Mouse (Mus musculus): Measurements from ENCODE around the gene Stat4. TPM values are rescaled to one million over a fixed set of nuclear protein-coding genes. Genes with fewer than 3 reads are reported as not detected.
A peak's percentile ranks its signal among the peaks of the same experiment; 100 is the strongest.

Gene Stat4
- total RNA-seq, 2 experiments from 2014 or later: 0.46 to 0.67 TPM

GRCm38 (mm10) chr1:52111217-52111616 is 124.3 kb downstream of the Stat4 start:
- no peak for DNase-seq

- no peak for DNase-seq
Observed at GRCm38 (mm10) chr1:52112301-52112700, 125.4 kb downstream of the Stat4 start.

GRCm38 (mm10) chr1:52113067-52113665 is 126.2 kb downstream of the Stat4 start:
- DNase-seq: no peak

DNA sequence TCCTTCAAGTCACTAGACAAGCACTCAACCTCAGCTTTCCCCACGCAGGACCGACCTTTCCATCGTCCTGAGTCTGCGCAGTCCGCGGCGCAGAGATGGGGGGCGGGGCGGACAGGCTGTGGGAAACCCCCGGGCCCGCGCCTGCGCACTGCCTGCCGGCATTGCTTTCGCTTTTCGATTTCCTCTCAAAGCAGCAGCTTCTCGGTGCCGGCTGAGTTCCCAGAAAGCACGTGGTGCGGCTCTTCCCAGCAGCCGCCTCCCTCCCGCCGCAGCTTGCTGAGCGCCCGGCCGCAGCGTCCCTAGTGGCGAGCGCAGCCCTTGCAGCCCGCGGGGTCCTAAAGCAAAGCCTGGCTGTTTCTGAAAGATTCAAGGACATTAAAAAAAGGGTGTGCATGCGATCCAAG is 126.7 kb downstream of the Stat4 start:
- peak; percentile 99 for DNase-seq

GRCm38 (mm10) chr1:52116441-52116840 is 129.5 kb downstream of the Stat4 start:
- DNase-seq: no peak

- DNase-seq: no peak
Observed at GRCm38 (mm10) chr1:52117777-52118176, 130.8 kb downstream of the Stat4 start.

DNA sequence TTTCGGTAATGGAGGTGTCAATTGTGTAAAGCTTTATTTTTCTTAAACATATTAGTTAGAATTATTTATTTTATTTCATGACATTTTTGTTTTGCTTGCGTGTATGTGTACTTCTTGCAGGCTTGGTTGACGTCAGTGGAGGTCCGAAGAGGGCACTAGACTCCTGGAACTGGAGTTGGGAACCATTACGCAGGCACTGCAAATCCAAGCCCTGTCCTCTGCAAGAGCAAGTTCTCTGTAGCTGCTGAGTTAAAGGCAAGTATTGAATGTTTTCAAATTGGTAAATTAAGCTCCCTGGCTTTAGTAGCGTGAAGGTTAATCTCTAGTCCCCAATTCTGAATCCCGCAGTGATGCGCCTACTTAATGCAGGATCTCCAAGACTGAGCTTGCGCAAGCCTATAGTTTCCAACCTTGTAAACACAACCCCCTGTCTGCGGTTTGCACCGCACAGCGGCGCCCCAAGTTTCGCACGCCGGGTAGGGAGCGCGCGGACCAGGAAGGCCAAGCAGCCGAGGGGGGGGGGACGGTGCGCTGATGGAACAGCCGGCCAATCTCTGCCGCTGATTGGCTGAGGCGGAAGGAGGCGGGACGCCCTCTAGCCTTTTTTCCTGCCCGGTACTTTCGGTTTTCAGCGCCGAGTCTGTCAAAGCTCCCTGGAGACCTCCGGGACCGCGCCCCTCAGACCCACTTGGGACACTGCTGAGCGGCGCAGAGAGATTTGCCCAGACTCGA is 132.1 kb downstream of the Stat4 start, which contains the start of gene Stat1:
Stat1 (plus strand) TSS at position 581 of the 732 bp plus-strand sequence.
- DNase-seq: peak; percentile 70 to 72

GRCm38 (mm10) chr1:52119691-52120090 is 132.7 kb downstream of the Stat4 start:
- DNase-seq: no peak

DNA sequence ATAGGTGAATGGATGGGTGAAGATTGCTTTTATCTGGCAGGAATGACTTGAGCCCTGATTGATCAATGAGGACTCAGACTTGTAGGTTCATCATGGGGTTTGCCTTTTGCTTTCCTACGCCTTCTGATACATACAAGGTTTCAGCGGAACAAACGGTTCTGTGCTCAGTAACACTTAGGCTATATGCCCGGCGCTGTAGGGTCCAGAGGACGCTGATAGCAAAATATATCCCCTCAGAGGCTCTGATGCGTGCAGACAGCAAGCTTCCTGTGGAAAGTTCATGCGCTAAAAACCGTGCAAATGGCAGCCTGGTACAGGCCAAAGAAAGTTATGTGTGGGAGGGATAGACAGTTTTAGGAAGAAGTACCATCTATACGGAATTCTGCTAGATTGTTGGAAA is 133.2 kb downstream of the Stat4 start:
- DNase-seq: no peak

DNA sequence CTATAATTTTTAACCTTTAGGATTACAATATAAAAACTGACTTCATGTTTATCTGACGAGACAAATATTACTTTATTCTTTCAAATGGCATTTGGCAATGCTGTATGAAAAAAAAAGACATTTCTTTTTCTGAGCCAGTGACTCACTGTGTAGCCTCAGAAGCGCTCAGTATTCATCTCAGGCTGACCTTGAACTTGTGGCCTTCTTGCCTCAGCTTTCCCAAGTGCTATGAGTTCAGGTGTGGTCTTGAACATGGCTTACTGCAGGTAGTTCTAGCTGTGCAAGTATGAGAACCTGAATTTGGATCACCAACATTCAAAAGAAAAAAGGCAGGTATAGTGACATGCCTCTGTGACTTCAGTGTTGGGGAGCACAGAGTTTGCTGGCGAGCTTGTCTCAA is 134.1 kb downstream of the Stat4 start:
- DNase-seq: no peak

GRCm38 (mm10) chr1:52124818-52125217 is 137.9 kb downstream of the Stat4 start:
- no peak for DNase-seq

GRCm38 (mm10) chr1:52127350-52127749 is 140.4 kb downstream of the Stat4 start:
- no peak for DNase-seq

- DNase-seq: no peak
Observed at GRCm38 (mm10) chr1:52129794-52130193, 142.8 kb downstream of the Stat4 start.

DNA sequence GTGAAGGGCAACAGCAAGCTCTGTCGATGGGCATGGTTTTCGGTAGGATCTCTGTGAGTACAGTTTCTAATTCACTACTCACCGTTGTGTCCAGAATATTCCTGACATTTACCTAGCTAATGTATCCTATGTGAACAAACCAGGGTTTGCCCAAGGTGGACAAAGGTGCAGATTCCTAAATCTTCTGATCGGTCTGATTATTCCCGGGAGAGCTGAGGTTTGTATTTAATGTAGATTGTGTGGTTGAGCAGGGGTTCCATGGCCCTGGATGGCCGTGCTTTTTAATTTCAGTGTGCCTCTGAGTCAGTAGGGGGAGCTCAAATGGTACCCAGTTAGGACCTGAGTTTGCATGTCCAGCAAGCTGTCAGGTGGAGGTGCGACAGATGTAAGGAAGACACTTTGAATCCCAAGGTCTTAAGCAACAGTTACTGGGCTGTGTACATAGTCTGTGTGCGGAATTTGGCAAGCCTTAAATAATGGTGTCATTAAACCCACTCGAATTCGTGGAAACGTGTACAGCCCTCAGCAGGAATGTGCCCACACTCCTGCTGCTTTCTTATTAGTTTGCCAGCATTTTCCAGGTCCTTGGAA is 144.9 kb downstream of the Stat4 start:
- DNase-seq: no peak

DNA sequence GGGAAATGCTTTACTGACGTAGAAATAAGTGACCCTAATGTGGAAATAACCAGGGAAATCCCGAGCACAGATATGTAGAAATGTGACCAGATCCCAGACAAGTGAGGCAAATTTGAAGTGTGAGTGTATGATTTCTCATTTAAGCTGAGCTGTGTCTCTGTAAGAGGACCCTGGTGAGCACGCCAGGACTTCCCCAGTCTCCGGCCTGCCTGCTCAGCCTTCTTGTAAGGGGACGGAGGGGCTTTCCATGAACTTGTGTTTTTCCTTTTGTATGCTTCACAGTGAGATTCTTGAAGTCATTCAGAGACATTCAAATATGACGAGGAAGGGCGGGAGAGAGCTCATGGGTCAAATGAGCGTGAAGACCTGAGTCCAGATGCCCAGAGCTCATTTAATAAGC is 146.3 kb downstream of the Stat4 start:
- no peak for DNase-seq

DNA sequence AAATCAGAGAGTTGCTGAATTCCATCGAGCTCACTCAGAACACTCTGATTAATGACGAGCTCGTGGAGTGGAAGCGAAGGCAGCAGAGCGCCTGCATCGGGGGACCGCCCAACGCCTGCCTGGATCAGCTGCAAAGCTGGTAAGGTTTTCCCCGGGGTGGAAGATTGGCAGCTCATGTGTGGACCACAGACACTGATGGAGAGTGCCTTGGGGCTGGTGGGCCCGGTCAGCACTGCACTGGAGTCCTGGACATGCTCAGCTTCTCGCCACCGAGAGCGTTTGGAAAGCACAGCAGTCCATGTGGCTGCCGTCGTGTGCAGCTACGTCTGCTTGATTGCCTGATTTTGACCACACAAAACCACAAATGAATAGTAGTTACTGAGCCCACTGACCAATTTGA is 150.3 kb downstream of the Stat4 start:
- no peak for DNase-seq

DNA sequence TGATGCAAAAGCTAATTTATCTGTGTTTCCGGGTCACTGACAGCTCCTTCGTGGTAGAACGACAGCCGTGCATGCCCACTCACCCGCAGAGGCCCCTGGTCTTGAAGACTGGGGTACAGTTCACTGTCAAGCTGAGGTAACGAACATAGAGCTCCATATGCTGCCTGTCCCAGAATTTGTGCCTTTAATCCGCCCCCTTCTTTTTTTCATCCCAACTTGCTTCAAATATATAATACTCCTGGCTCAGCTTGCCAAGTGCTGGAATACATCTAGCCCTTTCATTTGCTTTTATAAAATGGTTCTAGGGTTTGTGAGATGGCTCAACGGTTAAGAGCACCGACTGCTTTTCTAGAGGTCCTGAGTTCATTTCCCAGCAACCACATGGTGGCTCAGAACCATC is 153.6 kb downstream of the Stat4 start:
- DNase-seq: no peak

DNA sequence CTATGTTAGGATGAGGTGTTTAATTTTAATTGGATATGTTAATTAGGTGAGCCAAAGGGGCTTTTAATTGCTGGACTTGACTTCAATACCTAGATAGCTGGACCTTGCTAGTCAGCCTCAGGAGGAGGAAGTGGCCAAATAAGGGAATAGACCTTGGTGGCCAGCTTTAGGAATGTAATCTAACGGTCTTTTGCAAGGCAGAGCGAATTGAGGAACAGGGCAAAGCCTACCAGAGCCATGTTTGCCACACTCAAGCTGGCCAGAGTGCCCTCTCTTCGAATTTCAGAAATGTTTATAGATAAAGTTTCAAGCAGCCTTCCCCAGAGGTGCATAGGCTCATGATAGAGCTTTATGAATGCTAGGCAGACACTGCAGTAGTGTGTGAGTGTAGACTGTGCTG is 154.5 kb downstream of the Stat4 start:
- no peak for DNase-seq

GRCm38 (mm10) chr1:52142117-52142516 is 155.2 kb downstream of the Stat4 start:
- no peak for DNase-seq

GRCm38 (mm10) chr1:52143191-52143590 is 156.2 kb downstream of the Stat4 start:
- no peak for DNase-seq

GRCm38 (mm10) chr1:52143596-52144156 is 156.7 kb downstream of the Stat4 start:
- no peak for DNase-seq

- no peak for DNase-seq
Observed at GRCm38 (mm10) chr1:52144907-52145306, 158.0 kb downstream of the Stat4 start.

DNA sequence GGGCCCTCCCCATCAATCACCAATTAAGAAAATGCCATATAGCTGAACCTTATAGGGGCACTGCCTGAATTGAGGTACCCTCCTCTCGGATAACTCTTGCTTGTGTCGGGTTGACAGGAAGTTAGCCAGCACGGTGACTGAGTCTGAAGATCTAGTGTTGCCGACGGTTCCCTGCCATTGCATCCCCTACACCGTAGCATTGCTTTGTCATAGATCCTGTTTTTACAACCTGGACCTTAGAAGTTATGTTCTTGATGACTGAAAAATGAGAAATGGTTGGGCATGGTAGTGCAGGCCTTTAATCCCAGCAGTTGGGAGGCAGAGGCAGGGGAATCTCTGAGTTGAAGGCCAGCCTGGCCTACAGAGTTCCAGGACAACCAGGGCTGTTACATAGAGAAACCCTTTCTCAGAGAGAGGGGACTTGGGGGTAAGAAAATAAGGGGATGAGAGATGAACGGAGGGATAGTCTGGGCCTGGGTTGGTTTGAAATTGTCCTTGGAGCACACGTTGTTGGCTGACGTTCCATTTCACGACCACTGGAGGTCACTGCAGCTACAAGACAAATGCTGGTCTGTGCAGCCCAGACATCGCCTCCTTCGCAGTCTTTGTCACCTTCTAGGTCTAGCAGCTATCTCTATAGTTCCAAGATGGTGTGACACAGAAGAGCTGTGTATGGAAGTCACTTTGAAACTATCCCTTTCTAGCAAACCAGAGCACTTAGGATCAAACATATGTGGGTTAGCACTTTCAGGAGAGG is 159.4 kb downstream of the Stat4 start:
- no peak for DNase-seq

All from layer of hippocampus, postnatal 36 days (tissue).